Mouse (Mus musculus) limb, embryonic 14.5 days (tissue): Measurements from ENCODE around the gene Loxl4. TPM values are rescaled to one million over a fixed set of nuclear protein-coding genes. Genes with fewer than 3 reads are reported as not detected.

ENCODE experiments used
- ATAC-seq: fragments of 200-750 bp; cut with Nextera tagmentation; 2 replicates; pipeline ENCODE4 v1.8.0; 2017; ENCODE audit warnings: low read depth, moderate number of reproducible peaks, moderate TSS enrichment; ENCODE audit not compliant: low FRiP score
- DNase-seq: peaks from one replicate; pipeline ENCODE4 v3.0.0-alpha.2; 2015; ENCODE audit warnings: low spot score
- H3K27ac ChIP-seq: fragments of 300-500 bp; sonication (generic); replicated peaks from 2 replicates; pipeline ENCODE4 v1.5.1; 2014; ENCODE audit warnings: low read depth, mild to moderate bottlenecking, low read length, moderate library complexity, mixed read lengths
- H3K27me3 ChIP-seq: fragments of 300-500 bp; sonication (generic); 2 replicates; pipeline ENCODE4 v1.6.1; 2014; ENCODE audit warnings: low read length, mixed read lengths; ENCODE audit not compliant: control insufficient read depth, insufficient read depth
- H3K36me3 ChIP-seq: fragments of 300-500 bp; sonication (generic); 2 replicates; pipeline ENCODE4 v1.6.1; 2014; ENCODE audit warnings: mild to moderate bottlenecking, low read length, moderate library complexity, mixed read lengths; ENCODE audit not compliant: control insufficient read depth, insufficient read depth
- H3K4me1 ChIP-seq: fragments of 300-500 bp; sonication (generic); 2 replicates; pipeline ENCODE4 v1.6.1; 2014; ENCODE audit warnings: antibody characterized with exemption, low read length, mixed read lengths; ENCODE audit not compliant: control insufficient read depth, insufficient read depth
- H3K4me2 ChIP-seq: fragments of 300-500 bp; sonication (generic); replicated peaks from 2 replicates; pipeline ENCODE4 v1.6.1; 2014; ENCODE audit warnings: low read depth, mild to moderate bottlenecking, low read length, moderate library complexity; ENCODE audit not compliant: severe bottlenecking
- H3K4me3 ChIP-seq: fragments of 300-500 bp; sonication (generic); replicated peaks from 2 replicates; pipeline ENCODE4 v1.5.1; 2014; ENCODE audit warnings: low read length
- H3K9ac ChIP-seq: fragments of 300-500 bp; sonication (generic); 2 replicates; pipeline ENCODE4 v1.6.1; 2014; ENCODE audit warnings: mild to moderate bottlenecking, low read depth, low read length, moderate library complexity; ENCODE audit not compliant: severe bottlenecking
- H3K9me3 ChIP-seq: fragments of 300-500 bp; sonication (generic); 2 replicates; pipeline ENCODE4 v1.6.1; 2016; ENCODE audit warnings: low read length; ENCODE audit not compliant: control insufficient read depth
- POLR2A ChIP-seq: fragments of 200-500 bp; IDR thresholded peaks from 2 replicates; pipeline ENCODE4 v1.8.0; 2012; ENCODE audit warnings: inconsistent platforms, mild to moderate bottlenecking, moderate library complexity, borderline replicate concordance; ENCODE audit not compliant: insufficient read depth, insufficient read length; ENCODE audit errors: extremely low read depth
- WGBS: fragments of 180-500 bp; shearing (Covaris S2); extraction: QIAGEN DNeasy Blood & Tissue Kit; methylation state at CpG from one replicate; pipeline ENCODE4 v1.1.7; 2014; 5-methylcytosine and 5-hydroxymethylcytosine counted together
- polyA plus RNA-seq, 2 experiments: library from polyadenylated mRNA; depleted of rRNA in 1 of 2; stranded (reverse) in 1 of 2; unstranded in 1 of 2; fragments of >200 nt; fragmentation: Nextera tagmentation in 1 of 2; extraction: Ambion mirVana in 1 of 2; gene quantifications; 2 replicates each; pipeline versions ENCODE4 v1.2.1 to v1.2.3; 2012 to 2014

Gene Loxl4
- polyA plus RNA-seq, 2 experiments, result 2.5 to 11.9 TPM

- WGBS, result 93% methylated on average over 6 of the region's 6 CpGs
- no peaks in the 10 kb centered on the region for H3K9me3 ChIP-seq
- H3K4me2 ChIP-seq, result no peak overlapping the region
- H3K27me3 ChIP-seq, result no peaks in the 10 kb centered on the region
- no peak overlapping the region for H3K4me3 ChIP-seq
- no peak for DNase-seq
- ATAC-seq, result no peak
- H3K4me1 ChIP-seq, result no peaks in the 10 kb centered on the region
- no peak overlapping the region for H3K9ac ChIP-seq
- no peak overlapping the region for H3K27ac ChIP-seq
- peaks cover 3% of the 10 kb centered on the region; the same call in 1 of the 2 replicates for H3K36me3 ChIP-seq
- no peak for TF ChIP-seq POLR2A
Measured at GRCm38 (mm10) chr19:42597896-42598295, 14.7 kb downstream of the Loxl4 start.

GRCm38 (mm10) chr19:42597286-42597685 lies 15.3 kb downstream of the Loxl4 start:
- no peak overlapping the region for H3K27ac ChIP-seq
- no peak overlapping the region for H3K4me3 ChIP-seq
- peaks cover 7% of the 10 kb centered on the region; the same call in 1 of the 2 replicates for H3K36me3 ChIP-seq
- no peak overlapping the region for H3K4me2 ChIP-seq
- DNase-seq (no peak), ATAC-seq (no peak)
- no peaks in the 10 kb centered on the region for H3K9me3 ChIP-seq
- no peak overlapping the region for H3K9ac ChIP-seq
- H3K4me1 ChIP-seq, result no peaks in the 10 kb centered on the region
- no peaks in the 10 kb centered on the region for H3K27me3 ChIP-seq
- no peak for TF ChIP-seq POLR2A
- 87% methylated on average over 12 of the region's 12 CpGs for WGBS

- no peak for TF ChIP-seq POLR2A
- Histone ChIP-seq H3K27me3 (no peaks in the 10 kb centered on the region), H3K4me1 (no peaks in the 10 kb centered on the region), H3K27ac (no peak overlapping the region), H3K4me2 (no peak overlapping the region), H3K9me3 (no peaks in the 10 kb centered on the region), H3K4me3 (no peak overlapping the region), H3K9ac (no peak overlapping the region), H3K36me3 (peaks cover 23% of the 10 kb centered on the region)
- ATAC-seq (no peak), DNase-seq (no peak)
- 93% methylated on average over 6 of the region's 6 CpGs for WGBS
Measured at GRCm38 (mm10) chr19:42595066-42595465, 17.5 kb downstream of the Loxl4 start.

GRCm38 (mm10) chr19:42593456-42593855 lies 19.2 kb downstream of the Loxl4 start:
- H3K9ac ChIP-seq, result no peak overlapping the region
- H3K36me3 ChIP-seq, result peaks cover 23% of the 10 kb centered on the region
- H3K27ac ChIP-seq, result no peak overlapping the region
- no peaks in the 10 kb centered on the region for H3K9me3 ChIP-seq
- no peak for ATAC-seq
- DNase-seq, result no peak
- H3K4me3 ChIP-seq, result no peak overlapping the region
- TF ChIP-seq POLR2A, result no peak
- H3K27me3 ChIP-seq, result no peaks in the 10 kb centered on the region
- H3K4me2 ChIP-seq, result no peak overlapping the region
- H3K4me1 ChIP-seq, result no peaks in the 10 kb centered on the region
- WGBS, result 90% methylated on average over 6 of the region's 6 CpGs

GRCm38 (mm10) chr19:42591534-42591933 lies 21.1 kb downstream of the Loxl4 start:
- Histone ChIP-seq H3K27ac (no peak overlapping the region), H3K4me1 (no peaks in the 10 kb centered on the region), H3K9ac (no peak overlapping the region), H3K36me3 (peaks cover 27% of the 10 kb centered on the region), H3K4me2 (no peak overlapping the region), H3K9me3 (no peaks in the 10 kb centered on the region), H3K4me3 (no peak overlapping the region), H3K27me3 (no peaks in the 10 kb centered on the region)
- ATAC-seq (no peak), DNase-seq (no peak)
- TF ChIP-seq POLR2A, result no peak
- 80% methylated on average over 14 of the region's 14 CpGs for WGBS

GRCm38 (mm10) chr19:42589246-42589645 lies 23.4 kb downstream of the Loxl4 start:
- ATAC-seq, result no peak
- no peak for DNase-seq
- WGBS, result 67% methylated on average over 1 of the region's 1 CpGs
- no peak for TF ChIP-seq POLR2A
- Histone ChIP-seq H3K4me2 (no peak overlapping the region), H3K4me3 (no peak overlapping the region), H3K27me3 (no peaks in the 10 kb centered on the region), H3K4me1 (no peaks in the 10 kb centered on the region), H3K36me3 (peaks cover 39% of the 10 kb centered on the region), H3K9me3 (no peaks in the 10 kb centered on the region), H3K27ac (no peak overlapping the region), H3K9ac (no peak overlapping the region)
